Mouse (Mus musculus): ENCODE measurements around the gene Ogfod3. TPM values are rescaled to one million over a fixed set of nuclear protein-coding genes. Genes with fewer than 3 reads are reported as not detected.

Gene Ogfod3
- polyA plus RNA-seq, 1 experiment: 7.8 TPM

DNA sequence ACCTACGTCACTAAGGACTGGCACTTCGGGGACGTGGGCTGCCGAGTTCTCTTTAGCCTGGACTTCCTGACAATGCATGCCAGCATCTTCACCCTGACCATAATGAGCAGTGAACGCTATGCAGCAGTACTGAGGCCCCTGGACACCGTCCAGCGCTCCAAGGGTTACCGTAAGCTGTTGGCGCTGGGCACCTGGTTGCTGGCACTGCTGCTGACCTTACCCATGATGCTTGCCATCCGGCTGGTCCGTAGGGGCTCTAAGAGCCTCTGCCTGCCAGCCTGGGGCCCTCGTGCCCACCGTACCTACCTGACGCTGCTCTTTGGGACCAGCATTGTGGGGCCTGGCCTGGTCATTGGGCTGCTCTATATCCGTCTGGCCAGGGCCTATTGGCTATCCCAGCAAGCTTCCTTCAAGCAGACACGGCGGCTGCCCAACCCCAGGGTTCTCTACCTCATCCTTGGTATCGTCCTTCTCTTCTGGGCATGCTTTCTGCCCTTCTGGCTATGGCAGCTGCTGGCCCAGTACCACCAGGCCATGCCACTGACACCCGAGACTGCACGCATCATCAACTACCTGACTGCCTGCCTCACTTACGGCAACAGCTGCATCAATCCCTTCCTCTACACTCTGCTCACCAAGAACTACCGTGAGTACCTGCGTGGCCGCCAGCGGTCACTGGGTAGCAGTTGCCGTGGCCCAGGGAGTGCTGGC, 43.7 kb downstream of the Ogfod3 start:
- H3K4me3 ChIP-seq (ENCODE audit: insufficient read depth, low read length): no peak overlapping the region
- no peaks in the 10 kb centered on the region for H3K4me1 ChIP-seq (ENCODE audit: control insufficient read depth, insufficient read depth, low read length)
- TF ChIP-seq CTCF (IDR thresholded peaks at IDR 0.05; ENCODE audit: extremely low read depth, insufficient read depth, low read length) (no peak), POLR2A (IDR thresholded peaks at IDR 0.05; ENCODE audit: extremely low read depth, insufficient read depth, low read length) (no peak)
- H3K27ac ChIP-seq (ENCODE audit: insufficient read depth, low read length): no peak overlapping the region

DNA sequence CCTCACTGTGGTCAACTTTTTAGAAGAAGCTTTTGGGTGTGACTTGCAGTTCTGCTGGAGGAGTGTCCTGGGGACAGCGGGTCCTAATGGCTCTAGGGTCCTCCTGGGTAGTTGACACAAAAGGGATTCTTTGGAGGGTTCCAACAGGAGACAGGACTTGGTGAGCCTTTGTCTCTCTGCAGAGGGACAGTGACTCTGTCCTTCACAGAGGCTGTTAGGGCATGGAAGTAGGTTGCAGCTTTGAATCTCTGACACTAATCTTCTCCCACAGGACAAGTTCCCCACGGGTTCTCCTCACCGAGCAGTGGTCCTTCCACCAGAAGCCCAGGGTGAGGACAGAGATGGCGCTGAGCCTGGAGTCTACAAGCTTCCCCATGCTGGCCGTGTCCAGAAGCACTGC, 44.5 kb downstream of the Ogfod3 start, which contains the start of gene Uts2r:
TSS of gene Uts2r (plus strand) at position 301 of the 400 bp plus-strand sequence.
- H3K4me3 ChIP-seq (ENCODE audit: insufficient read depth, low read length): no peak within 1 kb of the TSS
- H3K27ac ChIP-seq (ENCODE audit: insufficient read depth, low read length): no peak within 1 kb of the TSS
- no peak for TF ChIP-seq POLR2A (IDR thresholded peaks at IDR 0.05; ENCODE audit: extremely low read depth, insufficient read depth, low read length)
- TF ChIP-seq CTCF (IDR thresholded peaks at IDR 0.05; ENCODE audit: extremely low read depth, insufficient read depth, low read length): no peak
- no peaks in the 10 kb centered on the region for H3K4me1 ChIP-seq (ENCODE audit: control insufficient read depth, insufficient read depth, low read length)

DNA sequence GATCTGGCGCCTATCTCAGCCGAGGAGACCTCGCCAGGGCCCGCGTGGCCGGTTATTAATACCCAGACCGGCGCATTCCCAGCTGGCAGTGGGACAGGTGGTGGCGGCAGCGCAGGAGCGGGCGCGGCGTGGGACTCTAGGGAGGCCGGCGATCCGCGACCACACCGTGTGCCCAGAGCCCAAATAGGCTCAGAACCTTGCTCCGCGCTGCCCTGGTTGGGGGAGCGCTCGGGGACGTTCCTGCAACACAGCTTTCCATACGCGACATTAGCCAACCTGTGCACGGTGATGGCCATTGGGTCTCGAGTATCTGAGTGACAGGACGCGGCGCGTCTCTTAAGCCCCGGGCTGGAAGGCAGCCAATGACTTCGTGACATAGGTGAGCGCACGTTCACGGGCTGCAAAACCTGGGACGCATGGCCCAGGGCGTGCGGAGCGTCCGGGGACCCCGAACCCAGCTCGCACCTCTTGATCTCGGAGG, 48.1 kb downstream of the Ogfod3 start:
- 0 out of 2 replicates have a peak overlapping the region, but pooled peaks have one; percentile 19 for H3K4me3 ChIP-seq (ENCODE audit: insufficient read depth, low read length)
- TF ChIP-seq POLR2A (IDR thresholded peaks at IDR 0.05; ENCODE audit: extremely low read depth, insufficient read depth, low read length) (no peak), CTCF (IDR thresholded peaks at IDR 0.05; ENCODE audit: extremely low read depth, insufficient read depth, low read length) (no peak)
- no peak overlapping the region for H3K27ac ChIP-seq (ENCODE audit: insufficient read depth, low read length)
- no peaks in the 10 kb centered on the region for H3K4me1 ChIP-seq (ENCODE audit: control insufficient read depth, insufficient read depth, low read length)

DNA sequence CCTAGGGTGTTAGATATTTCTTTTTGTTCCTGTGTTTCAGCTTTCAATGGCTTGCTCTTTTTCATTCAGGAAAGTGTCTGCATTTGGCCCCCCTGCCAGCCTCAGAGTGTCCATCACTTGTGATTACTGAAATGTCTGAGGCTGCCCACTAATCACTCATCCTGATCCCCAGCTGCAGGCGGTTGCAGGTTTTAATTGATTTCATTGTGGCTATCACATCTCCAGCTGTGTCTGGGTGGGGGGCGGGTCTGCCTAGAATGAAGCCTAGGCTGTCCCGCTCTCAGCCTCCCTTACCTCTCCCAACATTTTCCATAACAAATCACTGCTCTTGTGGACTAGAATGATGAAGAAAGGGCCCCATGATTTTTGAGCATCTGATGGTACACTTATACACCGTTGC, 50.3 kb downstream of the Ogfod3 start:
- H3K4me1 ChIP-seq (ENCODE audit: control insufficient read depth, insufficient read depth, low read length): no peaks in the 10 kb centered on the region
- H3K4me3 ChIP-seq (ENCODE audit: insufficient read depth, low read length): no peak overlapping the region
- TF ChIP-seq POLR2A (IDR thresholded peaks at IDR 0.05; ENCODE audit: extremely low read depth, insufficient read depth, low read length) (no peak), CTCF (IDR thresholded peaks at IDR 0.05; ENCODE audit: extremely low read depth, insufficient read depth, low read length) (no peak)
- H3K27ac ChIP-seq (ENCODE audit: insufficient read depth, low read length): no peak overlapping the region

DNA sequence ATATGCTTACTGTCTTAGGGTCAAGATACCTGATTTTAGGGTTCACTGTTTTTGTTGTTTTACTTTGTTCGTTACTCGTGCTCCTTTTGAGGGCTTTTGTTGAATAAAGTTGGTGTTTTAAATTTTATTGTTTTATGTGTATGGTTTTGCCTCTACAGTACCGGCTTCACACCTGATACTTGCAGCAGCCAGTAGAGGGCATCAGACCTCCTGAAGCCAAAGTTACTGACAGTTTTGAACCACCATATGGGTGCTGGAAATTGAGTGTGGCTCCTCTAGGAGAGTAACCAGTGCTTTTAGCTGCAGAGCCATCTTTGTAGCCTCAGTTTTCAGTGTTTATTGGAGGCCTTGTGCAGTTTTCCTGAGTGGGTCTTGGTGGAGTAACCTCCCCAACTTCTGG, 56.3 kb downstream of the Ogfod3 start:
- no peak overlapping the region for H3K27ac ChIP-seq (ENCODE audit: insufficient read depth, low read length)
- H3K4me1 ChIP-seq (ENCODE audit: control insufficient read depth, insufficient read depth, low read length): no peaks in the 10 kb centered on the region
- no peak overlapping the region for H3K4me3 ChIP-seq (ENCODE audit: insufficient read depth, low read length)
- TF ChIP-seq CTCF (IDR thresholded peaks at IDR 0.05; ENCODE audit: extremely low read depth, insufficient read depth, low read length): no peak
- TF ChIP-seq POLR2A (IDR thresholded peaks at IDR 0.05; ENCODE audit: extremely low read depth, insufficient read depth, low read length): no peak

DNA sequence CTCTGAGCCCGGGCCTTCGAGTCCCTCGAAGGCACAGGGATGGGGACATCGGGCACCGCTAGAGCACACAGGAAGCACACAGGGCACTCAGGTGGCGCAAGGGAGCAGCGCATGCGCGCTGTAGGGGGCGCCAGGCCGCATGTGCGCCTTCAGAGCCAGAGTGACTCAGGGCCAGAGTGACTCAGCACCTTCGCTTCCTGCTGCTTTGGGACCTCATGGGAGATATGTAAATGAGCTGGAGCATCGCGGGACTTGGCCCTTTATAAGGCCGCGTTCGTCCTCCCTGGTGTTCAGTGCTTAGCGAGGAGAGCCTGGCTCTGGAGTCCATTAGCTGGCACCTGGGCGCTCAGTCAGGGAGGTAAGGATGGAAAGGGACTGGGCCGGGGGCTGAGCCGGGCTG, 58.6 kb downstream of the Ogfod3 start, which contains the start of gene Tex19.1:
TSS of gene Tex19.1 (plus strand) at position 279 of the 400 bp plus-strand sequence.
- Histone ChIP-seq H3K4me1 (ENCODE audit: control insufficient read depth, insufficient read depth, low read length) (no peaks in the 10 kb centered on the region), H3K27ac (ENCODE audit: insufficient read depth, low read length) (no peak within 1 kb of the TSS), H3K4me3 (ENCODE audit: insufficient read depth, low read length) (no peak within 1 kb of the TSS)
- TF ChIP-seq CTCF (IDR thresholded peaks at IDR 0.05; ENCODE audit: extremely low read depth, insufficient read depth, low read length) (no peak), POLR2A (IDR thresholded peaks at IDR 0.05; ENCODE audit: extremely low read depth, insufficient read depth, low read length) (no peak)

DNA sequence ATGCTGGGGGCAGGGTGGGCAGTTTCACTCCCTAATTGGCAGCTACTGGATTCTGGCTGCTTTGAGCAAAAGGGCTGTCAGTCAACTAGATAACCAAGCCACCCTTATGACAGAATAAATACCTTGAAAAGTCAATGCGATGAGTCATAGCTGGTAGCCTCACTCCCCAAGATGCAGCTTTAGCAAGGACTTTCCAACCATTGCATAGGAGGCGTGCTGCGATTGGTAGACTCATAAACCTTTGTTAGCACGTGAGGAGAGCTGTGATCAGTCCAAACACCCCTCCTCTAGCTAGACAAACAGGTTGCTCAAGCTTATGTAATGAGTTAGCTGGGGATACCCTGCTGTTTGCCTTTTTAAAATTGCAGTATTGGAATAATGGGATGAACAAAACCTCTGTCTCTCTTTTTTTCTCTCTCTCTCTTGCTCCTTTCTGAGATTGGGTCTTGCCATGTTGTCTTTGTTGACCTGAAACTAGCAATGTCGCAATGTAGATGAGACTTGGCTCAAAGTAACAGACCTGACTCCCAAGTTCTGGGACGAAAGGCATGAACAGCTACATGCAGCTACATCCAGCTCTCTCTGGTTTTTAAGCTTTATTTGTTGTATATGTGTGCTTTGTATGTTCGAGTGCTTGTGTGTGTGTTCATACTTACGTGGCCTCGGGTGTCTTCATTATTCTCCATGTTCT, 61.0 kb downstream of the Ogfod3 start:
- TF ChIP-seq CTCF (IDR thresholded peaks at IDR 0.05; ENCODE audit: extremely low read depth, insufficient read depth, low read length): no peak
- TF ChIP-seq POLR2A (IDR thresholded peaks at IDR 0.05; ENCODE audit: extremely low read depth, insufficient read depth, low read length): no peak
- no peak overlapping the region for H3K27ac ChIP-seq (ENCODE audit: insufficient read depth, low read length)
- no peak overlapping the region for H3K4me3 ChIP-seq (ENCODE audit: insufficient read depth, low read length)
- H3K4me1 ChIP-seq (ENCODE audit: control insufficient read depth, insufficient read depth, low read length): no peaks in the 10 kb centered on the region

DNA sequence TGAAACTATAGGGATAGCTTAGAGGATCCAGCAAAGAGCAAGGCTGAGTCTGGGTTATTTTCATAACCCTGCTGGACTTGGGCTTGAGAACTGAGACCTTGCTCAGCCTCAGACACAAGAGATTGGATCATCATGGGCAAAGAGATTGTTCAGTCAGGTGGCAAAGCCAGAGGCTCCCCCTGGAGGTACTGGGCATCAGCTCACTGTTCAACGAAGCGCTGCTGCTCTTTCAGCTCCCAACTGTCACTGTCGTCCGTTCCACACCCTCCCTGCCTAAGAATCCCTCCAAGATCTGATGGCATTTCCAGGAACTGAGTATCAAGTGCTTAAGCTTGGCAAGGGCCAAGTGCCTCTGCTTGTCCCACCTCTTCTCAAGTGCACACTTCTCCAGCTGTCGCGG, 65.8 kb downstream of the Ogfod3 start:
- no peak overlapping the region for H3K27ac ChIP-seq (ENCODE audit: insufficient read depth, low read length)
- H3K4me3 ChIP-seq (ENCODE audit: insufficient read depth, low read length): no peak overlapping the region
- no peaks in the 10 kb centered on the region for H3K4me1 ChIP-seq (ENCODE audit: control insufficient read depth, insufficient read depth, low read length)
- TF ChIP-seq CTCF (IDR thresholded peaks at IDR 0.05; ENCODE audit: extremely low read depth, insufficient read depth, low read length) (0 out of 2 replicates have a peak, but pooled peaks have one; percentile 5), POLR2A (IDR thresholded peaks at IDR 0.05; ENCODE audit: extremely low read depth, insufficient read depth, low read length) (no peak)

DNA sequence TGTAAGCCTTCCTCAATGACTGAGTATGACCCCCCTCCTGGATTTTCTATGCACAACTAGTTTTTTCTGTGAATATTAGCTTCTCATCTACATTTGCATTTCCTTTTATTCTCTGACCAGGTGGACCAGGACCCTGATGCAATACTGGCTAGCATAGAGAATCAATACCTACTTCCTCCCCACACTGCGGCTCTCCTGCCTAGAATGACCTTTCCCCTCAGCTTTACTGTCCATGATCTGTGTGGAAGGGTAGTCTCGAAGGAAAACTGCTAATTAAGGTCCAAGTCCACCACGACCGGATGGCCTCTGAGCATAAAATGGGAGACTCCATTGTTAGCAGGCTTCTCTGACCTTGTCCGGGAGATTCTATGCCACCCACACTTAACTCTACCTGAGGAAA, 66.8 kb downstream of the Ogfod3 start:
- Histone ChIP-seq H3K4me3 (ENCODE audit: insufficient read depth, low read length) (no peak overlapping the region), H3K27ac (ENCODE audit: insufficient read depth, low read length) (no peak overlapping the region), H3K4me1 (ENCODE audit: control insufficient read depth, insufficient read depth, low read length) (no peaks in the 10 kb centered on the region)
- no peak for TF ChIP-seq CTCF (IDR thresholded peaks at IDR 0.05; ENCODE audit: extremely low read depth, insufficient read depth, low read length)
- no peak for TF ChIP-seq POLR2A (IDR thresholded peaks at IDR 0.05; ENCODE audit: extremely low read depth, insufficient read depth, low read length)
